13 mouse cellular contexts compared by ENCODE assay signal in genomic region chr13:62331786-62332185, GRCm38 (mm10).
"Had no signal": no experiment of that assay in that cellular context is flagged by ENCODE, and none has a peak within 500 bp of the region (broad histone marks: within the 10 kb centered on the region; RNA-seq: fewer than 3 reads in every experiment).

No protein-coding gene starts in this region.

- DNase-seq: gastrocnemius, postnatal 14 days; gastrocnemius, postnatal 36 days; heart, adult 11 months; heart, adult 2 months; heart, postnatal 14 days; heart, postnatal 36 days; kidney, adult 18-20 months; kidney, adult 8-10 months; kidney, postnatal 10 days; kidney, postnatal 36 days; layer of hippocampus, adult 9-11 months; layer of hippocampus, postnatal 36 days; left cerebral cortex, postnatal 4 days had no signal
